Mouse (Mus musculus) midbrain, postnatal 0 days (tissue): ENCODE results near the gene Cd28. TPM values are rescaled to one million over a fixed set of nuclear protein-coding genes. Genes with fewer than 3 reads are reported as not detected.
"Not testable (repeated sequence)": the region's sequence is repeated elsewhere in the genome, so short reads cannot be mapped to it uniquely, and the experiment has no call there.

Experiments used
- ATAC-seq: fragments of 200-750 bp; cut with Nextera tagmentation; 2 replicates; pipeline ENCODE4 v1.8.0; 2017; ENCODE audit warnings: moderate number of reproducible peaks, mild to moderate bottlenecking, moderate TSS enrichment, moderate library complexity; ENCODE audit not compliant: low FRiP score
- DNase-seq: peaks from one replicate; pipeline ENCODE4 v3.0.0-alpha.2; 2015; ENCODE audit warnings: low spot score
- H3K27ac ChIP-seq: fragments of 300-500 bp; sonication (generic); 2 replicates; pipeline ENCODE4 v1.5.1; 2014; ENCODE audit warnings: low read depth, mild to moderate bottlenecking, low read length, mixed read lengths
- H3K27me3 ChIP-seq: fragments of 300-500 bp; sonication (generic); 2 replicates; pipeline ENCODE4 v1.6.1; 2014; ENCODE audit warnings: low read length, control low read depth, mixed read lengths; ENCODE audit not compliant: insufficient read depth
- H3K36me3 ChIP-seq: fragments of 300-500 bp; sonication (generic); 2 replicates; pipeline ENCODE4 v1.6.1; 2014; ENCODE audit warnings: low read length, control low read depth, mixed read lengths; ENCODE audit not compliant: insufficient read depth
- H3K4me1 ChIP-seq: fragments of 300-500 bp; sonication (generic); 2 replicates; pipeline ENCODE4 v1.6.1; 2014; ENCODE audit warnings: mild to moderate bottlenecking, control low read depth, antibody characterized with exemption, low read length, mixed read lengths; ENCODE audit not compliant: insufficient read depth
- H3K4me2 ChIP-seq: fragments of 300-500 bp; sonication (generic); 2 replicates; pipeline ENCODE4 v1.6.1; 2014; ENCODE audit warnings: low read depth, mild to moderate bottlenecking, low read length, mixed read lengths; ENCODE audit not compliant: poor library complexity, severe bottlenecking
- H3K4me3 ChIP-seq: fragments of 300-500 bp; sonication (generic); 2 replicates; pipeline ENCODE4 v1.5.1; 2014; ENCODE audit warnings: low read depth, mild to moderate bottlenecking, low read length, moderate library complexity
- H3K9ac ChIP-seq: fragments of 300-500 bp; sonication (generic); replicated peaks from 2 replicates; pipeline ENCODE4 v1.6.1; 2014; ENCODE audit warnings: mild to moderate bottlenecking, low read length, moderate library complexity, mixed read lengths; ENCODE audit not compliant: poor library complexity, severe bottlenecking
- H3K9me3 ChIP-seq: fragments of 300-500 bp; sonication (generic); 2 replicates; pipeline ENCODE4 v1.6.1; 2016; ENCODE audit warnings: low read length, control low read depth
- CTCF ChIP-seq: IDR thresholded peaks from 2 replicates; pipeline ENCODE4 v1.5.1; 2016; ENCODE audit warnings: antibody characterized with exemption, mild to moderate bottlenecking
- WGBS: fragments of 180-500 bp; shearing (Covaris S2); extraction: QIAGEN DNeasy Blood & Tissue Kit; methylation state at CpG from one replicate; pipeline ENCODE4 v1.1.7; 2014; 5-methylcytosine and 5-hydroxymethylcytosine counted together
- polyA plus RNA-seq: library from polyadenylated mRNA; unstranded; fragments of >200 nt; fragmentation: Nextera tagmentation; extraction: Ambion mirVana; gene quantifications from 2 replicates; pipeline ENCODE4 v1.2.1, GENCODE M21; 2015
- total RNA-seq: library from RNA; depleted of rRNA; stranded (reverse); fragments of >200 nt; gene quantifications from 2 replicates; pipeline ENCODE4 v1.2.3, GENCODE M21; 2014; rRNA removed

Cd28 gene
- total and polyA plus RNA-seq, 2 experiments from 2014 or later, result 0.12 TPM; not detected in 1

- Histone ChIP-seq H3K9ac (no peak overlapping the region), H3K4me1 (no peaks in the 10 kb centered on the region), H3K4me2 (no peak overlapping the region), H3K36me3 (no peaks in the 10 kb centered on the region), H3K27ac (no peak overlapping the region), H3K4me3 (no peak overlapping the region), H3K27me3 (no peaks in the 10 kb centered on the region), H3K9me3 (no peaks in the 10 kb centered on the region)
- WGBS, result 69% methylated on average over 2 of the region's 2 CpGs
- no peak for ATAC-seq
- no peak for TF ChIP-seq CTCF
- DNase-seq, result no peak
Observed at GRCm38 (mm10) chr1:60813411-60813810, 96.8 kb downstream of the Cd28 start.

- no peak for ATAC-seq
- no peaks in the 10 kb centered on the region for H3K9me3 ChIP-seq
- no peaks in the 10 kb centered on the region for H3K36me3 ChIP-seq
- TF ChIP-seq CTCF, result no peak
- H3K4me3 ChIP-seq, result no peak overlapping the region
- DNase-seq, result no peak
- H3K27ac ChIP-seq, result no peak overlapping the region
- H3K27me3 ChIP-seq, result no peaks in the 10 kb centered on the region
- 93% methylated on average over 6 of the region's 6 CpGs for WGBS
- H3K9ac ChIP-seq, result no peak overlapping the region
- H3K4me2 ChIP-seq, result no peak overlapping the region
- no peaks in the 10 kb centered on the region for H3K4me1 ChIP-seq
Observed at GRCm38 (mm10) chr1:60815912-60816311, 99.3 kb downstream of the Cd28 start.

DNA sequence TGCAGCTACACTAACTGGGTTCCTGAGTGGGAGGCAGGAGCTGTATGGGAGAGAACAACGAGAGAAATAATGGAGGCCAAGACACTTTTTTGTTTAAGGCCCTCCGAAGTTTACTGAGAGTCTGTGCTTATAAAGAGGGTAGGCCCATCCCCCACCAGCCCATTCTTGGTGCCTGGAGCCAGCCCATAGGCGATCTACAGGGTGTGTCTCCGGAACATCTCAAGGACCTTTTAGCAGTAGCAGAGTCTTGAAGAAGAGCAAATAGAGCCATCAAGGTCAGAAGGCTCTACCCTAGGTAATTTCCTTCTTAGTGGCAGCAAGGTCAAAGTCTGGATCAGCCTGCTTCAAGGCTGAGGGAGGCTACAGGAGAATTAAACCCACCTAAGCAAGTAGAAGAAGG, 101.9 kb downstream of the Cd28 start:
- not testable (repeated sequence) for H3K9me3 ChIP-seq, DNase-seq, ATAC-seq, H3K4me1 ChIP-seq, H3K27ac ChIP-seq, H3K27me3 ChIP-seq, H3K4me2 ChIP-seq, H3K9ac ChIP-seq, H3K36me3 ChIP-seq, H3K4me3 ChIP-seq
- 85% methylated on average over 4 of the region's 4 CpGs for WGBS

DNA sequence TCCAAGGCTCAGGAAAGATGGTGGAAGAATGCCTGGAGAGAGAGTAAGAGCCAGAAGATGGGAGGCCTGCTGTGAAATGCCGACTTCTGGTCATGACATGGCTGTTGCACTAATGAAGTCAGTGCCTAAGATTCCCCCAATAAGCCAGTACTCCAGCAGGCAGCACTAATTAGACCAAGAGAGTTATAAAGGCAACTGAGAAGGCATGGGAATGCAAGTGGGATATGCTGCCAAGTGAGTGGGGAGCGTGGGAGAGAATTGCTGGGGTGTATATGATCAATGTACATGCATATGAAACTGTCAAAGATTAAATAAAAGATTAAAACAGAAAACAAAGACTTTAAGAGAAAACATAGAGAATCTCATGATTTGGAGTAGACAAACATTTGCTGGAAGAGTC, 103.4 kb downstream of the Cd28 start:
- no peak for TF ChIP-seq CTCF

GRCm38 (mm10) chr1:60820981-60821380, 104.4 kb downstream of the Cd28 start:
- no peak overlapping the region for H3K4me3 ChIP-seq
- H3K36me3 ChIP-seq, result no peaks in the 10 kb centered on the region
- H3K4me2 ChIP-seq, result no peak overlapping the region
- no peaks in the 10 kb centered on the region for H3K4me1 ChIP-seq
- H3K27me3 ChIP-seq, result no peaks in the 10 kb centered on the region
- DNase-seq, result no peak
- no peak overlapping the region for H3K9ac ChIP-seq
- no peak for TF ChIP-seq CTCF
- H3K9me3 ChIP-seq, result no peaks in the 10 kb centered on the region
- H3K27ac ChIP-seq, result no peak overlapping the region
- 78% methylated on average over 2 of the region's 2 CpGs for WGBS
- ATAC-seq, result no peak

More for the DNA sequence above, 103.4 kb downstream of the Cd28 start:
- no peak for DNase-seq
- 84% methylated on average over 2 of the region's 2 CpGs for WGBS
- no peaks in the 10 kb centered on the region for H3K4me1 ChIP-seq
- H3K36me3 ChIP-seq, result no peaks in the 10 kb centered on the region
- H3K27me3 ChIP-seq, result no peaks in the 10 kb centered on the region
- no peaks in the 10 kb centered on the region for H3K9me3 ChIP-seq
- H3K4me2 ChIP-seq, result no peak overlapping the region
- no peak for ATAC-seq
- H3K4me3 ChIP-seq, result no peak overlapping the region
- no peak overlapping the region for H3K27ac ChIP-seq
- no peak overlapping the region for H3K9ac ChIP-seq

- Histone ChIP-seq H3K4me1 (no peaks in the 10 kb centered on the region), H3K9me3 (no peaks in the 10 kb centered on the region), H3K36me3 (no peaks in the 10 kb centered on the region), H3K4me3 (no peak overlapping the region), H3K9ac (no peak overlapping the region), H3K4me2 (no peak overlapping the region), H3K27me3 (no peaks in the 10 kb centered on the region), H3K27ac (no peak overlapping the region)
- ATAC-seq (no peak), DNase-seq (no peak)
- TF ChIP-seq CTCF, result no peak
- WGBS, result 76% methylated on average over 3 of the region's 3 CpGs
Observed at GRCm38 (mm10) chr1:60821590-60821989, 105.0 kb downstream of the Cd28 start.

Other genes starting within 250 kb of the Cd28 start
- 40.3 and 48.0 TPM in 2 replicates for gene Raph1, start 149.7 kb upstream of the Cd28 start, total RNA-seq
- 12.9 and 15.6 TPM in 2 replicates for gene Raph1, start 149.7 kb upstream of the Cd28 start, polyA plus RNA-seq
- gene Ctla4, start 170.2 kb downstream of the Cd28 start, total RNA-seq, result not detected in 2 replicates
- not detected in 2 replicates for gene Ctla4, start 170.2 kb downstream of the Cd28 start, polyA plus RNA-seq